Mouse (Mus musculus) neutrophil, adult 65 days (primary cell): ENCODE measurements around the gene D730048I06Rik. TPM values are rescaled to one million over a fixed set of nuclear protein-coding genes. Genes with fewer than 3 reads are reported as not detected.

Experiments used
- total RNA-seq: library from RNA; stranded (reverse); gene quantifications from 2 replicates; pipeline ENCODE4 v1.2.4, GENCODE M21; 2023

D730048I06Rik gene
- total RNA-seq = not detected in 2 replicates

GRCm38 (mm10) chr9:35790001-35790400 lies at the start of gene D730048I06Rik, which contains the start of gene Gm27235:
Gene D730048I06Rik (minus strand): TSS chr9:35790112.
Gene Gm27235 (minus strand): TSS chr9:35790101.

GRCm38 (mm10) chr9:35778009-35778408 lies 11.9 kb downstream of the D730048I06Rik start, which contains the start of gene Gm17727:
Gene Gm17727 (minus strand): TSS chr9:35778109.

GRCm38 (mm10) chr9:35740749-35741148 lies 49.2 kb downstream of the D730048I06Rik start, which contains the start of gene Gm17677:
Gene Gm17677 (plus strand): TSS chr9:35741049.

Other genes starting within 250 kb of the D730048I06Rik start
- 0.19 and 0.39 TPM in 2 replicates for gene Ddx25, start 231.6 kb downstream of the D730048I06Rik start, total RNA-seq
- 4.9 and 7.9 TPM in 2 replicates for gene Pus3, start 231.5 kb downstream of the D730048I06Rik start, total RNA-seq
- gene Pate2, start 219.8 kb downstream of the D730048I06Rik start, total RNA-seq = not detected in 2 replicates
- gene Hyls1, start 219.7 kb downstream of the D730048I06Rik start, total RNA-seq = 6.3 and 7.8 TPM in 2 replicates
- not detected in 2 replicates for gene Pate4, start 178.2 kb downstream of the D730048I06Rik start, total RNA-seq
- gene Pate3, start 141.9 kb downstream of the D730048I06Rik start, total RNA-seq = not detected in 2 replicates
- not detected in 2 replicates for gene Pate1, start 102.7 kb downstream of the D730048I06Rik start, total RNA-seq
- not detected in 2 replicates for gene Gm17677, start 49.1 kb downstream of the D730048I06Rik start, total RNA-seq
- not detected in 2 replicates for gene Gm17727, start 12.0 kb downstream of the D730048I06Rik start, total RNA-seq
- gene Gm27235, start within 50 bp of the D730048I06Rik start, total RNA-seq = not detected in 2 replicates
- gene 9230110F15Rik, start 54.0 kb upstream of the D730048I06Rik start, total RNA-seq = not detected in 2 replicates
- not detected in 2 replicates for gene 9230113P08Rik, start 118.3 kb upstream of the D730048I06Rik start, total RNA-seq